Comparison of ENCODE assay signal across 8 mouse cellular contexts in the genomic region with DNA sequence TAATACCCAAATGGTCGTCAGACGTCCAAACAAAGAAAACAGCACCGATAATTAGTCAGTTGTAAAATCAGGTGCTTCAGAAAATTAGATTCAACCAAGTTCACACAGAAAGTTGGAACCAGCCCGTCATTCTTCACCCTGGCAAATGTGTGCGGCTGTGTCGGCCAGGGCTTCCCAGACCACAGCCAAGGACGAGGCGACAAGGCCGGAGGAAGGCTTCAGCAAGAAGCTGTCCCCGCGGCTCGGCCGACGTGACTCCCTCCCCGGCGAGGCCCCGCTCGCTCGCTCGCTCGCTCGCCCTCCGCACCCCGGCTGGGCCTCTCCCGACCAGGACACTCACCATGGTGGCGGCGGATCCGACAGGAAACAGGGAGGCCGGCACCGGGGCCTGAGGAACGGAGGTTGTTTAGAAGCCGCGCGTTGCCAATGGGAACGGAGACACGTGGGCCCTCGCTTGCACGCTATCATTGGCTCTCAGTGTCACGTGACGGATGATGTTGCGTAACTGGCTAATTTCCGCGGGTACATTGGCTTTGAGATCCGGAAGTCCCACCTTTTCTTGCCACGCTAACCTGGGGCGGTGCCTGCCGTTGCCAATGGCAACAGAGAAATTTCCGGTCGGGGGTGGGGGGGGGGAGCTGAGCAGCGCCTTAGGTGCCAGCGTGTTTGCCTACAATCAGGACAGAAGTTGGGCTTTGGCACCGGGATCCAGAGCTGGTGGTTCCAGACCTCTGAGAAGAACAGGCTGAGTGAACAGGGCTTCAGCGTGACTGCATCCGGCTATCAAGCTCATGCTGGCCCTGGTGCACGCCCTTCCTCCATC. TPM values are rescaled to one million over a fixed set of nuclear protein-coding genes. Genes with fewer than 3 reads are reported as not detected.
DNase-seq lines count a peak whose midpoint lies in the region; ATAC-seq lines count a peak whose summit lies in the region.

A gene (minus strand): TSS at position 512 of the 823 bp plus-strand sequence.

- H3K27ac ChIP-seq in heart, embryonic 10.5 days, result peak within 1 kb of the TSS; percentile 86
- H3K27ac ChIP-seq in kidney, embryonic 15.5 days, result peak within 1 kb of the TSS; percentile 83

- H3K27me3 ChIP-seq in heart, embryonic 10.5 days (ENCODE audit: insufficient read depth, poor library complexity, severe bottlenecking), result no peaks in the 10 kb centered on the region
- H3K27me3 ChIP-seq in kidney, embryonic 15.5 days, result peaks cover 2% of the 10 kb centered on the region; the same call in 1 of the 2 replicates

- H3K9ac ChIP-seq in kidney, embryonic 15.5 days, result peak within 1 kb of the TSS; percentile 78

- WGBS in heart, embryonic 10.5 days, result under 1% methylated on average over 55 of the region's 55 CpGs
- WGBS in kidney, embryonic 15.5 days, result under 1% methylated on average over 55 of the region's 55 CpGs

- ATAC-seq in erythroblast, adult 5-6 weeks (replicated peaks; ENCODE audit: low FRiP score, poor library complexity, severe bottlenecking), result peak; percentile 99
- peak; percentile 100 for ATAC-seq in kidney, embryonic 15.5 days (replicated peaks; ENCODE audit: low FRiP score)
- peak; percentile 100 for ATAC-seq in monocyte, adult 5-6 weeks (replicated peaks; ENCODE audit: insufficient number of reproducible peaks, low FRiP score, low TSS enrichment, poor library complexity, severe bottlenecking)

- H3K36me3 ChIP-seq in heart, embryonic 10.5 days, result no peaks in the 10 kb centered on the region
- no peaks in the 10 kb centered on the region for H3K36me3 ChIP-seq in kidney, embryonic 15.5 days

- H3K9me3 ChIP-seq in heart, embryonic 10.5 days, result no peaks in the 10 kb centered on the region
- H3K9me3 ChIP-seq in kidney, embryonic 15.5 days (replicated peaks), result no peaks in the 10 kb centered on the region

- peak within 1 kb of the TSS; percentile 77 for H3K4me2 ChIP-seq in kidney, embryonic 15.5 days

- DNase-seq in B cell, adult 2 months, result peak; percentile 90 to 93
- DNase-seq in brain, adult 2 months (ENCODE audit: low read depth, low spot score), result peak; percentile 100
- DNase-seq in heart, embryonic 10.5 days (ENCODE audit: low spot score), result peak; percentile 99
- peak; percentile 95 for DNase-seq in liver
- DNase-seq in spleen, postnatal 4 days (ENCODE audit: low spot score in 2 of 2), result peak; percentile 91 to 93

- peaks cover 7% of the 10 kb centered on the region; the same call in 1 of the 2 replicates for H3K4me1 ChIP-seq in heart, embryonic 10.5 days
- H3K4me1 ChIP-seq in kidney, embryonic 15.5 days, result peaks cover 8% of the 10 kb centered on the region

- H3K4me3 ChIP-seq in heart, embryonic 10.5 days, result peak within 1 kb of the TSS; percentile 88
- H3K4me3 ChIP-seq in kidney, embryonic 15.5 days (replicated peaks), result peak within 1 kb of the TSS; percentile 95

RNA-seq across cellular contexts. Expression of the gene that starts here (rescaled TPM):
- total RNA-seq in erythroblast, adult 5-6 weeks (2015; ENCODE audit: low replicate concordance), result 6.3 and 16.7 TPM in 2 replicates
- total RNA-seq in erythroblast, adult 5-6 weeks (2017; ENCODE audit: low replicate concordance), result 9.6 and 15.3 TPM in 2 replicates
- 26.5 and 28.4 TPM in 2 replicates for polyA plus RNA-seq in heart, embryonic 10.5 days (2016; fragmentation: Nextera tagmentation; extraction: Ambion mirVana)
- 47.6 and 56.0 TPM in 2 replicates for polyA plus RNA-seq in kidney, embryonic 15.5 days (2015; fragmentation: Nextera tagmentation; extraction: Ambion mirVana)
- total RNA-seq in monocyte, adult 5-6 weeks (2017), result 7.7 to 21.2 TPM (median 20.7 TPM) in 3 replicates

Comparison
In these comparisons a context has a peak if more than half of its experiments do, and no peak if none do; other contexts are left out.
1. Peak in every context shown above with its lines: DNase-seq, ATAC-seq, H3K4me3 ChIP-seq and H3K27ac ChIP-seq.